Mouse (Mus musculus): ENCODE measurements around the gene Gm21083. TPM values are rescaled to one million over a fixed set of nuclear protein-coding genes. Genes with fewer than 3 reads are reported as not detected.
"Not testable (repeated sequence)": the region's sequence is repeated elsewhere in the genome, so short reads cannot be mapped to it uniquely, and the experiment has no call there.

Gene Gm21083
- polyA plus RNA-seq, 1 experiment from 2014 or later, result not detected

DNA sequence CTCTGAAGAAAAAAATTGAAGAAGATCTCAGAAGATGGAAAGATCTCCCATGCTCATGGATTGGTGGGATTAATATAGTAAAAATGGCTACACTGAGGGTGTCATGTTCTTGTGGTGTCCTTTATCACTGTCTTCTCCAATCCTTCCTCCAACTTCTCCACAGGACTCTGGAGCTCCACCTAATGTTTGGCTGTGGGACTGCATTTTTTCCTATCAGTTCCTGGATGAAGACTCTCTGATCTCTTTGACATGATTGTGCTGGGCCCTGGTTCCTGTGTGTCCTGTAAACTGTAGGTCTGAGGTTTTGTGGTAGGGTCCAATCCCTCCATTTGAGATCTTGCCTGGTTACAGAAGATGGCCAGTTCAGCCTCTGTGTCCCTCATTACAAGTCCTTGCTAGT, 9.2 kb downstream of the Gm21083 start:
- not testable (repeated sequence) for H3K4me3 ChIP-seq (ENCODE audit: low read depth, low read length); H3K27ac ChIP-seq (ENCODE audit: low read depth); H3K9me3 ChIP-seq (ENCODE audit: low read depth, low read length); H3K4me1 ChIP-seq (ENCODE audit: insufficient read depth); H3K27me3 ChIP-seq (ENCODE audit: insufficient read depth, low read length); H3K9ac ChIP-seq; ATAC-seq (ENCODE audit: insufficient read depth); H3K4me2 ChIP-seq; H3K36me3 ChIP-seq (ENCODE audit: insufficient read depth)
- peak; percentile 26 for DNase-seq
- peak; percentile 32 for TF ChIP-seq CTCF (IDR thresholded peaks at IDR 0.05; ENCODE audit: low read depth)

DNA sequence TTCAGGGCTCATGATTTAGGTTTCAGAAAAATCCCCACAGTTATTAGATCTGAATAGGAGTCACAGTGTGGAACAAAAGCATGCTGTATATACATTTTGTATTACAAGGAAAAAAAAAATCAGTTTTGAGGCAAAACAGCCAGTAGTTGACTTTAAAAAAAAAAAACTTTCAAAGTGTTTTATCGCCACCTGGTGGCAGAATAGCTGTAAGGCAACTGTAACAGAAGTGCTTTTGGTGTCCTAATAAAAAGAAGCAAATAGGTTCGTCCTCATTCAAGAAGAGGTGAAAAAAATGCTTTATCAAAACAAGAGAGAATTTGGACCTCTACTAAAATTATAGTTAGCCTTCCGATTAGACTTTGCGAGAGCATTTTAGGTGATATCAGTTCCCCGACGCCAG, 11.2 kb downstream of the Gm21083 start:
- ATAC-seq (ENCODE audit: insufficient read depth), result not testable (repeated sequence)

DNA sequence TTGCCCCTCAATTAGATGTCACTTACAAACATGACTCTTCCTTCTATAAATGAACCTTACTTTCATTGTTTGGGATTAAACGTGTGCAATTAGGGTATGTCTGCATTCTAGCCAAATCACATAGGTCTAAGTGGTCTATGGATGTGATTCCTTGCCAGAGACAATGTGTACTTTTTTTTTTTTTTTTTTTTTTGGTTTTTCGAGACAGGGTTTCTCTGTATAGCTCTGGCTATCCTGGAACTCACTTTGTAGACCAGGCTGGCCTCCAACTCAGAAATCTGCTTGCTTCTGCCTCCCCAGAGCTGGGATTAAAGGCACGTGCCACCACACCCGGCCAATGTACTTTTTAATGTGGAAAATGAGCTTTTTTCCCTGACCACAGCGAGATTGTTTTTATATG, 13.5 kb downstream of the Gm21083 start:
- H3K36me3 ChIP-seq (ENCODE audit: insufficient read depth); H3K27me3 ChIP-seq (ENCODE audit: insufficient read depth, low read length); ATAC-seq (ENCODE audit: insufficient read depth); H3K9me3 ChIP-seq (ENCODE audit: low read depth, low read length); H3K4me1 ChIP-seq (ENCODE audit: insufficient read depth); H3K27ac ChIP-seq (ENCODE audit: low read depth); H3K4me2 ChIP-seq; H3K9ac ChIP-seq; H3K4me3 ChIP-seq (ENCODE audit: low read depth, low read length); DNase-seq: not testable (repeated sequence)
- 54% methylated on average over 5 of the region's 5 CpGs for WGBS

More for the DNA sequence above, 11.2 kb downstream of the Gm21083 start:
- H3K27ac ChIP-seq (ENCODE audit: low read depth); H3K27me3 ChIP-seq (ENCODE audit: insufficient read depth, low read length); H3K9me3 ChIP-seq (ENCODE audit: low read depth, low read length); H3K4me3 ChIP-seq (ENCODE audit: low read depth, low read length); H3K36me3 ChIP-seq (ENCODE audit: insufficient read depth); H3K4me1 ChIP-seq (ENCODE audit: insufficient read depth); H3K4me2 ChIP-seq; H3K9ac ChIP-seq: not testable (repeated sequence)
- DNase-seq, result peak; percentile 85
- peak; percentile 62 for TF ChIP-seq CTCF (IDR thresholded peaks at IDR 0.05; ENCODE audit: low read depth)
- WGBS, result 27% methylated on average over 6 of the region's 6 CpGs

DNA sequence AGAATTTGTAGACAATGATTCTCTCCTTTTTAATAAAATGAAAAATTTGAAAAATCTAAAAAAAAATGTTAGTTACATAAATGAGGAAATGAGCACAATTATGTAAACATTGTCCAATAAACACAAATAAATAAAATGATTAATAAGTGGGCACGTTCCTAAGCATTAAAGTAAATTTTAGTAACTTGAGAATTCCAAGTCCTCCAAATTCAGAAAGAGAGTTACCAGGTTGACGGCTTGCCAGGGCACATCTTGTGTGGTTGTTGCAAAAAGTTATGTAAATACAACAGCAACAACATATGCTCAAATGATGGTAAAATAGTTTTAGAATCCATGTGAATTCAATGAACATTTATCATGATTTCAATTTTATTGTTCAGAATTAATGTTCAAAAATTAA, 14.4 kb downstream of the Gm21083 start:
- DNase-seq, result not testable (repeated sequence)

DNA sequence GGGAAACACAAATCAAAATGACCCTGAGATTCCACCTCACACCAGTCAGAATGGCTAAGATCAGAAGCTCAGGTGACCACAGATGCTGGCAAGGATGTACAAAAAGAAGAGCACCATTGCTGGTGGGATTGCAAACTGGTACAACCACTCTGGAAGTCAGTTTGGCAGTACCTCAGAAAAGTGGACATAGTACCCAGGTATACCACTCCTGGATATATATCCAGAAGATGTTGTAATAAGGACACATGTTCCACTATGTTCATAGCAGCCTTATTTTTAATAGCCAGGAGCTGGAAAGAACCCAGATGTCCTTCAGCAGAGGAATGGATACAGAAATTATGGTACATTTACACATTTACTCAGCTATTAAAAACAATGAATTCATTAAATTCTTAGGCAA, 21.7 kb downstream of the Gm21083 start:
- not testable (repeated sequence) for H3K4me1 ChIP-seq (ENCODE audit: insufficient read depth); H3K36me3 ChIP-seq (ENCODE audit: insufficient read depth); H3K4me3 ChIP-seq (ENCODE audit: low read depth, low read length); ATAC-seq (ENCODE audit: insufficient read depth); DNase-seq; H3K27ac ChIP-seq (ENCODE audit: low read depth); H3K9ac ChIP-seq; H3K27me3 ChIP-seq (ENCODE audit: insufficient read depth, low read length); H3K9me3 ChIP-seq (ENCODE audit: low read depth, low read length); H3K4me2 ChIP-seq

More for the DNA sequence above, 14.4 kb downstream of the Gm21083 start:
- not testable (repeated sequence) for H3K27ac ChIP-seq (ENCODE audit: low read depth); H3K9me3 ChIP-seq (ENCODE audit: low read depth, low read length); H3K4me3 ChIP-seq (ENCODE audit: low read depth, low read length); H3K4me2 ChIP-seq; H3K27me3 ChIP-seq (ENCODE audit: insufficient read depth, low read length); H3K4me1 ChIP-seq (ENCODE audit: insufficient read depth); H3K36me3 ChIP-seq (ENCODE audit: insufficient read depth); ATAC-seq (ENCODE audit: insufficient read depth); H3K9ac ChIP-seq
- 66% methylated on average over 2 of the region's 2 CpGs for WGBS

DNA sequence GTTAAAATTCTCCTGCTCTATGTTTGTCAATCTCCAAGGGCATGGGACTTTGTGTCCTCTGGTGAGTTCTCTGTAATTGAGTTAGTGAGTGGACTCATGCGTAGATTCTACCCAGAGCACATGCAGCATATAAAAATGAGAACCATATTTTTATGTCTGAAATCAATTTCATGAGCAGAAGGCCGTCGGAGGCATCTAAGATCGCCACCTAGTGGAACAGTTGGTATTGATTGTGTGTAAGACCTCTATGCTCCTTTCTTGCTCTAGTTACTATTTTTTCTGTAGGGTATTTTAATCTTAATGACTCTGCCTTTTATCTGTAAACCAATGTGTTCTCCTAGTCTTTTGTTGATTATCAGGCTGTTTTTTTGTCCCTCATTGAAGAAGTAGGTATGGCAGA, 23.2 kb downstream of the Gm21083 start:
- H3K4me1 ChIP-seq (ENCODE audit: insufficient read depth); H3K4me3 ChIP-seq (ENCODE audit: low read depth, low read length); H3K36me3 ChIP-seq (ENCODE audit: insufficient read depth); ATAC-seq (ENCODE audit: insufficient read depth); H3K4me2 ChIP-seq; H3K9ac ChIP-seq; H3K9me3 ChIP-seq (ENCODE audit: low read depth, low read length); H3K27me3 ChIP-seq (ENCODE audit: insufficient read depth, low read length); H3K27ac ChIP-seq (ENCODE audit: low read depth): not testable (repeated sequence)
- TF ChIP-seq CTCF (IDR thresholded peaks at IDR 0.05; ENCODE audit: low read depth), result 0 out of 2 replicates have a peak, but pooled peaks have one; percentile 15
- 42% methylated on average over 4 of the region's 4 CpGs for WGBS
- peak; percentile 25 for DNase-seq

DNA sequence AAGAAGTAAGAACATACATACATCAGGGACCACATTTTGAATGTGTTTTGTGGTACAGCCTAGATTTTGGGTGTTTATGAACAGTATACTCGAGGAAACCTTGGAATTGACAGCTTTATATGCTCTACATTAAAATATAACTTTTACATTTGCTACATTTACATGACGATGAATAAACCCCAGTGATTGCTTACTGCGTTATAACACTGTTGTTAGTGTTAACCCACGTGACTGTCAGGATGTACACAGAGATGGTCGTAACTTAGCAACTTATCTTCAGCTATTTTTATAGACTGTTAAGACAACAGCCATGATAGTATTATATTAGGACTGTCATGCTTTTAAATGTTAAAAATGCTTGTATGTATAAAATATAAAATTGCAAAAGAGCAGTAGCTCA, 24.3 kb downstream of the Gm21083 start:
- H3K4me1 ChIP-seq (ENCODE audit: insufficient read depth); H3K9ac ChIP-seq; H3K36me3 ChIP-seq (ENCODE audit: insufficient read depth); H3K4me3 ChIP-seq (ENCODE audit: low read depth, low read length); ATAC-seq (ENCODE audit: insufficient read depth); H3K4me2 ChIP-seq; H3K27me3 ChIP-seq (ENCODE audit: insufficient read depth, low read length); H3K9me3 ChIP-seq (ENCODE audit: low read depth, low read length); H3K27ac ChIP-seq (ENCODE audit: low read depth): not testable (repeated sequence)
- 51% methylated on average over 5 of the region's 5 CpGs for WGBS
- peak; percentile 1 for DNase-seq

DNA sequence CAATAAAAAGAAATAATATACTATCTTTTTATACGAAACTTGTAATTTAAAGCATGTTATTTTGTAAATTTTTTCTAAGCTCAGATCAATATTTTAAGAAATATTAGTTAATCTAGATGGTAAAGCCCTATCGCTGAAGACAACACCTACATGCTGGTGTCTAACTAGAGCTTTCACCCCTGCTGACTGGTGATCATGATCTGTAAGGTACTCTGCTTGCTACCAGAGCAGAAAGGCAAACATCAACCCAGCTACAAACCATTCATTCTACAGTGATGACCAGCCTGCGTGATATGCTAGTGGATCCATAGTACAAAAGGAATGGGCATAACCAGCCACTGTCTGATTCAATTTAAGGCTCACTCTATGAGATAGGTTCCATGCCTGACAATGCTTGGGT, 24.8 kb downstream of the Gm21083 start:
- H3K36me3 ChIP-seq (ENCODE audit: insufficient read depth); H3K27me3 ChIP-seq (ENCODE audit: insufficient read depth, low read length); H3K4me2 ChIP-seq; ATAC-seq (ENCODE audit: insufficient read depth); H3K27ac ChIP-seq (ENCODE audit: low read depth); H3K4me3 ChIP-seq (ENCODE audit: low read depth, low read length); H3K9ac ChIP-seq; DNase-seq; H3K4me1 ChIP-seq (ENCODE audit: insufficient read depth): not testable (repeated sequence)
- WGBS, result 67% methylated on average over 3 of the region's 3 CpGs
- peaks cover 12% of the 10 kb centered on the region; the same call in 1 of the 2 replicates for H3K9me3 ChIP-seq (ENCODE audit: low read depth, low read length)

DNA sequence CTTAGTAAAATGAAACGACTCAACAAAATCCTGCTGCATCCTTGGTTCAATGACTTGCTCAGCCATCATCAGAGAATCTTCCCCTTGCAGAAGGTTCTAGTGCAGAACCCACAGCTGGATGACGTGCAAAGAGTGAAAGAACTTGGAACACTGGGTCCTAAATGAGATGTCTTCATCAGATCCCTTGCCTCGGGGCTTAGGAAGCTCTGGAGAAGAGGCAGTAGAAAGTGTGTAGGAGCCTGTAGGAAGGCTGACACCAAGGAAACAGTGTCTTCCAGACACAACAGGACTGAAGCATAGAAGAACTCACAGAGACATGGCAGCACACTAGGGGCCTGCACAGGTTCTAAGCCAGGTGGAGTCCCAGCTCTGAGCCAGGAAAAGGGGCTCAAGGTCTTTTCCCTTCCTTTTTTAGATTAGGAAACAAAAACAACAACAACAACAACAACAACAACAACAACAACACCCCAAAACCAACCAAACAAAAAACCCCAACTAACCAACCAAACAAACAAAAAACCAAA, 25.4 kb downstream of the Gm21083 start:
- peak; percentile 5 for DNase-seq
- WGBS, result 57% methylated on average over 3 of the region's 3 CpGs

DNA sequence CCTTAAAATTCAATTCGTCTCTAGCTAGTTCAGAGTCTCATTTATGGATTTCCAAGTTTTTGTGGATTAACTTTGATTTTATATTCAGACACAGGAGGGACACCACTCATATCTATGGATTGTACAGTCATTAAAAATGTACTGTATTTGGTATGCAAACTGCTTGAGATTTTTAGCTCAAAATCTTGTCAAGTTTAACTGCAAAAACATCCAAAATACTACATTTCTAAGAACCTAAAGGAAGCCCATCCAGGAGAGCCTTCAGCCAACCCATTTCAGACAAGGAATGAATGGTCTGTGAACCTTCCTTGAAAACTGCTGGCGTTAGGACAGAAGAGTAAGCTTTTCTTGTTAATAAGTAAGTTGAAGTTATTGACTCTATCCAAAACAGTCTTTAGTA, 25.9 kb downstream of the Gm21083 start:
- not testable (repeated sequence) for ATAC-seq (ENCODE audit: insufficient read depth); DNase-seq

More for the DNA sequence above, 25.4 kb downstream of the Gm21083 start:
- not testable (repeated sequence) for H3K4me2 ChIP-seq; H3K4me1 ChIP-seq (ENCODE audit: insufficient read depth); H3K9ac ChIP-seq; ATAC-seq (ENCODE audit: insufficient read depth); H3K27me3 ChIP-seq (ENCODE audit: insufficient read depth, low read length); H3K4me3 ChIP-seq (ENCODE audit: low read depth, low read length); H3K36me3 ChIP-seq (ENCODE audit: insufficient read depth); H3K27ac ChIP-seq (ENCODE audit: low read depth)
- peaks cover 12% of the 10 kb centered on the region; the same call in 1 of the 2 replicates for H3K9me3 ChIP-seq (ENCODE audit: low read depth, low read length)

DNA sequence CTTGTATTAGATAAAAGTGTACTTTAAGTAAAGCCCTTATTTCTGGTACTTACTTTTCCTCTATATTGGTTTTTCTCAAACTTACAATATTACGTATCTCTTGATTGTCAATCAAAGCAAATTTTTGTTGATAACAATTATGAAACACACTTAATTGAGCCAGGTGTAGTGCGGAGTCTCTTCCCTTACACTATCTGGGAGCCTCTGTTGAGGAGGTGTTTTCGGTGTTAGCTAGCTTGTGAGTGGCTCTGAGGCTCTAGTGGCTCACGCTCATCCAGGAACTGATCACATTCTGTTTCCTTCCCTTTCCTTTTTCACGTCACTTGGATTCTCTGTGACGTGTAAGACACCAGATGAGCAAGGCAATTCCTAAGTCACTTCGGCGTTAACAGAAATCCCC, 26.5 kb downstream of the Gm21083 start:
- ATAC-seq (ENCODE audit: insufficient read depth); DNase-seq; H3K4me3 ChIP-seq (ENCODE audit: low read depth, low read length); H3K36me3 ChIP-seq (ENCODE audit: insufficient read depth); H3K9ac ChIP-seq; H3K27ac ChIP-seq (ENCODE audit: low read depth); H3K4me2 ChIP-seq; H3K4me1 ChIP-seq (ENCODE audit: insufficient read depth); H3K27me3 ChIP-seq (ENCODE audit: insufficient read depth, low read length): not testable (repeated sequence)
- peaks cover 12% of the 10 kb centered on the region; the same call in 1 of the 2 replicates for H3K9me3 ChIP-seq (ENCODE audit: low read depth, low read length)
- WGBS, result 69% methylated on average over 8 of the region's 8 CpGs

More for the DNA sequence above, 25.9 kb downstream of the Gm21083 start:
- H3K9ac ChIP-seq; H3K4me3 ChIP-seq (ENCODE audit: low read depth, low read length); H3K27ac ChIP-seq (ENCODE audit: low read depth); H3K36me3 ChIP-seq (ENCODE audit: insufficient read depth); H3K4me2 ChIP-seq; H3K27me3 ChIP-seq (ENCODE audit: insufficient read depth, low read length); H3K4me1 ChIP-seq (ENCODE audit: insufficient read depth): not testable (repeated sequence)
- 55% methylated on average over 2 of the region's 2 CpGs for WGBS
- peaks cover 12% of the 10 kb centered on the region; the same call in 1 of the 2 replicates for H3K9me3 ChIP-seq (ENCODE audit: low read depth, low read length)

Measured in lung, embryonic 14.5 days (tissue).